Mouse (Mus musculus) MEL (cell line): Measurements from ENCODE around the gene Lemd1. TPM values are rescaled to one million over a fixed set of nuclear protein-coding genes. Genes with fewer than 3 reads are reported as not detected.

Source experiments
- DNase-seq: peaks from one replicate; pipeline ENCODE4 v3.0.0; 2011; ENCODE audit warnings: low read depth, low spot score
- H3K27ac ChIP-seq: 2 replicates; pipeline ENCODE4 v1.5.1; 2012; ENCODE audit warnings: low read depth, mild to moderate bottlenecking, control low read depth, low read length, moderate library complexity; ENCODE audit not compliant: control insufficient read depth
- H3K27me3 ChIP-seq, 2 experiments: fragments of 150-350 bp in 1 of 2; sonication (generic) in 1 of 2; 2 replicates each; pipeline ENCODE4 v1.6.1; 2012; ENCODE audit warnings: low read length in 2 of 2, mild to moderate bottlenecking in 2 of 2, improper control_type of control experiment in 1 of 2, moderate library complexity in 1 of 2; ENCODE audit not compliant: insufficient read depth in 2 of 2, control insufficient read depth in 1 of 2
- H3K36me3 ChIP-seq, 2 experiments: 2 replicates each; pipeline ENCODE4 v1.6.1; 2012 to 2014; ENCODE audit warnings: low read length in 2 of 2, improper control_type of control experiment in 1 of 2, inconsistent platforms in 1 of 2, mild to moderate bottlenecking in 1 of 2; ENCODE audit not compliant: insufficient read depth in 2 of 2, control insufficient read depth in 1 of 2
- H3K4me1 ChIP-seq, 2 experiments: fragments of 150-350 bp in 1 of 2; sonication (generic) in 1 of 2; 2 replicates each; pipeline ENCODE4 v1.6.1; 2012; ENCODE audit warnings: low read length in 2 of 2, improper control_type of control experiment in 1 of 2, mild to moderate bottlenecking in 1 of 2; ENCODE audit not compliant: insufficient read depth in 2 of 2, control insufficient read depth in 1 of 2
- H3K4me3 ChIP-seq, 2 experiments: fragments of 150-350 bp in 1 of 2; sonication (generic) in 1 of 2; 2 replicates each; pipeline ENCODE4 v1.5.1; 2012; ENCODE audit warnings: low read depth in 2 of 2, low read length in 2 of 2, mild to moderate bottlenecking in 2 of 2, moderate library complexity in 2 of 2, control low read depth in 1 of 2, improper control_type of control experiment in 1 of 2; ENCODE audit not compliant: control insufficient read depth in 1 of 2, insufficient read depth in 1 of 2
- H3K79me2 ChIP-seq: 2 replicates; pipeline ENCODE4 v1.6.1; 2012; ENCODE audit warnings: mild to moderate bottlenecking, low read length, moderate library complexity; ENCODE audit not compliant: control insufficient read depth, poor library complexity, insufficient read depth
- H3K9ac ChIP-seq: 2 replicates; pipeline ENCODE4 v1.6.1; 2012; ENCODE audit warnings: low read depth, mild to moderate bottlenecking, control low read depth, low read length, moderate library complexity; ENCODE audit not compliant: control insufficient read depth, poor library complexity, severe bottlenecking
- H3K9me3 ChIP-seq: fragments of 150-350 bp; sonication (generic); replicated peaks from 2 replicates; pipeline ENCODE4 v1.6.1; 2012; ENCODE audit warnings: mild to moderate bottlenecking, low read length, improper control_type of control experiment, moderate library complexity; ENCODE audit not compliant: insufficient read depth
- CTCF ChIP-seq, 3 experiments: IDR thresholded peaks in 2 of 3; conservative IDR thresholded peaks in 1 of 3; 2 replicates each; pipeline ENCODE4 v1.5.1; 2011 to 2012; ENCODE audit warnings: low read length in 3 of 3, low read depth in 2 of 3, mild to moderate bottlenecking in 2 of 3, improper control_type of control experiment in 1 of 3, inconsistent platforms in 1 of 3, mixed read lengths in 1 of 3, moderate library complexity in 1 of 3; ENCODE audit not compliant: control insufficient read depth in 1 of 3, insufficient read depth in 1 of 3, poor library complexity in 1 of 3, severe bottlenecking in 1 of 3
- E2F4 ChIP-seq: IDR thresholded peaks from 2 replicates; pipeline ENCODE4 v1.6.1; 2011; ENCODE audit warnings: low read depth, low read length, improper control_type of control experiment, borderline replicate concordance
- ETS1 ChIP-seq: IDR thresholded peaks from 2 replicates; pipeline ENCODE4 v1.6.1; 2012; ENCODE audit warnings: low read depth, mild to moderate bottlenecking, inconsistent platforms, low read length, improper control_type of control experiment, moderate library complexity
- GATA1 ChIP-seq: IDR thresholded peaks from 2 replicates; pipeline ENCODE4 v1.6.1; 2011; ENCODE audit warnings: low read depth, low read length, improper control_type of control experiment
- HCFC1 ChIP-seq: IDR thresholded peaks from 2 replicates; pipeline ENCODE4 v1.6.1; 2012; ENCODE audit warnings: low read depth, mild to moderate bottlenecking, inconsistent platforms, low read length, improper control_type of control experiment, moderate library complexity
- JUND ChIP-seq: IDR thresholded peaks from 2 replicates; pipeline ENCODE4 v1.6.1; 2011; ENCODE audit warnings: low read depth, mild to moderate bottlenecking, improper control_type of control experiment, low read length
- MAFK ChIP-seq: IDR thresholded peaks from 2 replicates; pipeline ENCODE4 v1.6.1; 2011; ENCODE audit warnings: low read depth, mild to moderate bottlenecking, low read length, improper control_type of control experiment, borderline replicate concordance
- MEF2A ChIP-seq: IDR thresholded peaks from 2 replicates; pipeline ENCODE4 v1.6.1; 2014; ENCODE audit warnings: low read depth, mild to moderate bottlenecking, inconsistent platforms, low read length, improper control_type of control experiment; ENCODE audit not compliant: poor library complexity, insufficient replicate concordance, severe bottlenecking; ENCODE audit errors: extremely low read depth
- MXI1 ChIP-seq: IDR thresholded peaks from 2 replicates; pipeline ENCODE4 v1.6.1; 2011; ENCODE audit warnings: mild to moderate bottlenecking, low read depth, low read length, improper control_type of control experiment
- MYB ChIP-seq: IDR thresholded peaks from 2 replicates; pipeline ENCODE4 v1.6.1; 2011; ENCODE audit warnings: mild to moderate bottlenecking, low read depth, low read length, improper control_type of control experiment
- MYC ChIP-seq: IDR thresholded peaks from 2 replicates; pipeline ENCODE4 v1.6.1; 2011; ENCODE audit warnings: low read depth, mild to moderate bottlenecking, low read length, improper control_type of control experiment, moderate library complexity
- NELFE ChIP-seq: IDR thresholded peaks from 2 replicates; pipeline ENCODE4 v1.6.1; 2011; ENCODE audit warnings: low read depth, low read length, improper control_type of control experiment
- NRF1 ChIP-seq: IDR thresholded peaks from 2 replicates; pipeline ENCODE4 v1.6.1; 2014; ENCODE audit warnings: low read depth, mild to moderate bottlenecking, inconsistent platforms, low read length, improper control_type of control experiment, moderate library complexity; ENCODE audit not compliant: poor library complexity, insufficient read depth, severe bottlenecking
- POLR2A ChIP-seq, 2 experiments: IDR thresholded peaks; 2 replicates each; pipeline ENCODE4 v1.6.1; 2011 to 2012; ENCODE audit warnings: low read length in 2 of 2, mild to moderate bottlenecking in 2 of 2, control low read depth in 1 of 2, improper control_type of control experiment in 1 of 2, low read depth in 1 of 2, moderate library complexity in 1 of 2; ENCODE audit not compliant: control insufficient read depth in 1 of 2, insufficient read depth in 1 of 2, poor library complexity in 1 of 2
- POLR2AphosphoS2 ChIP-seq: IDR thresholded peaks from 2 replicates; pipeline ENCODE4 v1.6.1; 2011; ENCODE audit warnings: low read length, improper control_type of control experiment
- POLR2AphosphoS5 ChIP-seq: IDR thresholded peaks from 2 replicates; pipeline ENCODE4 v1.6.1; 2012; ENCODE audit warnings: low read depth, borderline replicate concordance, mild to moderate bottlenecking, inconsistent platforms, low read length, moderate library complexity, mixed read lengths
- RAD21 ChIP-seq: IDR thresholded peaks from 2 replicates; pipeline ENCODE4 v1.6.1; 2011; ENCODE audit warnings: mild to moderate bottlenecking, low read depth, low read length, improper control_type of control experiment
- SIN3A ChIP-seq: IDR thresholded peaks from 2 replicates; pipeline ENCODE4 v1.6.1; 2012; ENCODE audit warnings: low read length, improper control_type of control experiment, inconsistent platforms
- TAL1 ChIP-seq: IDR thresholded peaks from 2 replicates; pipeline ENCODE4 v1.6.1; 2012; ENCODE audit warnings: mild to moderate bottlenecking, inconsistent platforms, low read length, moderate library complexity, mixed read lengths
- TBP ChIP-seq: IDR thresholded peaks from 2 replicates; pipeline ENCODE4 v1.8.0; 2011; ENCODE audit warnings: low read depth, low read length, improper control_type of control experiment
- TCF12 ChIP-seq: IDR thresholded peaks from 2 replicates; pipeline ENCODE4 v1.6.1; 2014; ENCODE audit warnings: low read depth, mild to moderate bottlenecking, inconsistent platforms, low read length, improper control_type of control experiment, moderate library complexity
- UBTF ChIP-seq: IDR thresholded peaks from 2 replicates; pipeline ENCODE4 v1.6.1; 2012; ENCODE audit warnings: low read depth, mild to moderate bottlenecking, inconsistent platforms, low read length, improper control_type of control experiment, moderate library complexity, borderline replicate concordance; ENCODE audit not compliant: insufficient read depth
- USF1 ChIP-seq: IDR thresholded peaks from 2 replicates; pipeline ENCODE4 v1.6.1; 2014; ENCODE audit warnings: low read depth, mild to moderate bottlenecking, inconsistent platforms, low read length, improper control_type of control experiment, moderate library complexity
- ZKSCAN1 ChIP-seq: IDR thresholded peaks from 2 replicates; pipeline ENCODE4 v1.6.1; 2012; ENCODE audit warnings: low read depth, mild to moderate bottlenecking, inconsistent platforms, low read length, improper control_type of control experiment, moderate library complexity
- ZNF384 ChIP-seq: IDR thresholded peaks from 2 replicates; pipeline ENCODE4 v1.6.1; 2012; ENCODE audit warnings: low read depth, mild to moderate bottlenecking, inconsistent platforms, low read length, improper control_type of control experiment
- polyA plus RNA-seq, 2 experiments: library from polyadenylated mRNA; stranded (reverse) in 1 of 2; unstranded in 1 of 2; fragments of >175 nt in 1 of 2; fragments of >200 nt in 1 of 2; gene quantifications; 2 replicates each; pipeline versions ENCODE4 v1.2.1 to v1.2.4; 2012; ENCODE audit warnings: low replicate concordance in 2 of 2, low read depth in 1 of 2; ENCODE audit not compliant: insufficient read length in 2 of 2, insufficient read depth in 1 of 2, missing spikeins in 1 of 2
- total RNA-seq: library from RNA; depleted of rRNA; stranded (reverse); fragments of 300-350 nt; gene quantifications from 2 replicates; pipeline ENCODE4 v1.2.3, GENCODE M21; 2012

Gene Lemd1
- total and polyA plus RNA-seq, 3 experiments: not detected

DNA sequence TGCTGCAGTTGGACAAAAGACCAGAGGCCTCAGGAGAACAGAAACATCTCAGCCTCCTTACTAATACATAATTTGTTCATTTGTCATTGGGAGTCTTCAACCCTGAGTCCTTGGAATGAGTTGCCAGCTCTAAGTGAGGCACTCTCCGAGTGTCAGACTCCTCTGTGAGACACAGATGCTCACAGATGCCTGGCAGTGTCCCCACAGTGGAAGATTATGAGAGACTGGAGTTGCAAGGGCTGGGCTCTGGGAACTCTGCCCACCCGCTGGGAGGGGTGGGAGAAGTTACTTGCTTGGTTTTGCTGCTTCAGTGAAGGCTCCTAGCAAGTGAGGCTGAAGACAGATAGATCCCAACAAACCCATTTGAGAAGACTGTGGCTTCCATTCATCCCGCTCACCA lies 104.8 kb downstream of the Lemd1 start:
- Histone ChIP-seq H3K4me3 (no peak overlapping the region), H3K4me1 (no peaks in the 10 kb centered on the region), H3K27me3 (peaks cover 4 to 7% of the 10 kb centered on the region in 2 experiments), H3K9ac (no peak overlapping the region), H3K27ac (no peak overlapping the region), H3K79me2 (no peaks in the 10 kb centered on the region), H3K9me3 (no peaks in the 10 kb centered on the region), H3K36me3 (no peaks in the 10 kb centered on the region)
- DNase-seq: no peak
- no peak for TF ChIP-seq TAL1
- TF ChIP-seq RAD21: no peak
- no peak for TF ChIP-seq CTCF (IDR thresholded peaks at IDR 0.05 in 2 of 3, conservative IDR thresholded peaks at IDR 0.05 in 1 of 3; ENCODE audit: control insufficient read depth in 1 of 3, insufficient read depth in 1 of 3, low read depth in 2 of 3, low read length in 3 of 3, poor library complexity in 1 of 3, severe bottlenecking in 1 of 3)
- TF ChIP-seq MXI1: no peak
- no peak for TF ChIP-seq TCF12
- no peak for TF ChIP-seq HCFC1
- no peak for TF ChIP-seq E2F4
- no peak for TF ChIP-seq MAFK
- no peak for TF ChIP-seq JUND
- TF ChIP-seq POLR2A (IDR thresholded peaks at IDR 0.05; ENCODE audit: control insufficient read depth in 1 of 2, insufficient read depth in 1 of 2, low read depth in 1 of 2, low read length in 2 of 2, poor library complexity in 1 of 2): no peak
- no peak for TF ChIP-seq SIN3A
- TF ChIP-seq MEF2A: no peak
- TF ChIP-seq TBP: no peak
- TF ChIP-seq ZKSCAN1: no peak
- TF ChIP-seq USF1: no peak
- TF ChIP-seq POLR2AphosphoS5: no peak
- TF ChIP-seq MYB: no peak

DNA sequence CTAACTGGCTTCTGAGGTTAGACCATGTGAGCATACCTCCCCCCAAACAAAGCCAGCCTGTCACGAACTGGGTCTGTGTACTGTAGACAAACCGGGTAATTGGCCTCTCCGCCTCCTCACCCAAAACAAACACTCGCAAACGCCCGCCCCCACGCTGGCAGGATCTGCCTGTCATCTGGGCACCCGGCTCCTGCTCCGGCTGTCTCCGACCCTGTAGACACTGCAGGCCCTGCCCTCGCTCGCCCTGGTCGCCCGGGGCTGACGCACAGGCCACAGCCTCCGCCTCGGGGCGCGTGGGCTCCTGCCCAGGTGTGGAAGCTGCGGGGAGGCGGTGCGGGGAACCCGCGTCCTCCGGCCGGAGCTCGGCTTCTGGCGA lies 107.2 kb downstream of the Lemd1 start, which contains the start of gene Klhdc8a:
Gene Klhdc8a, plus strand, starts transcription at position 202 of the 376 bp plus-strand sequence.
- Histone ChIP-seq H3K79me2 (no peaks in the 10 kb centered on the region), H3K4me3 (no peak within 1 kb of the TSS), H3K27ac (no peak within 1 kb of the TSS), H3K27me3 (peaks cover 4 to 7% of the 10 kb centered on the region in 2 experiments), H3K36me3 (no peaks in the 10 kb centered on the region), H3K9me3 (no peaks in the 10 kb centered on the region), H3K9ac (no peak within 1 kb of the TSS), H3K4me1 (no peaks in the 10 kb centered on the region)
- no peak for DNase-seq
- TF ChIP-seq ETS1 (no peak), ZNF384 (no peak), NELFE (no peak), POLR2AphosphoS2 (no peak), JUND (no peak), UBTF (no peak), SIN3A (no peak), MYB (no peak), TBP (no peak), MYC (no peak), GATA1 (no peak), MAFK (no peak), NRF1 (no peak), TCF12 (no peak), HCFC1 (no peak)
